Mouse (Mus musculus): Measurements from ENCODE around the gene Mlip.

DNA sequence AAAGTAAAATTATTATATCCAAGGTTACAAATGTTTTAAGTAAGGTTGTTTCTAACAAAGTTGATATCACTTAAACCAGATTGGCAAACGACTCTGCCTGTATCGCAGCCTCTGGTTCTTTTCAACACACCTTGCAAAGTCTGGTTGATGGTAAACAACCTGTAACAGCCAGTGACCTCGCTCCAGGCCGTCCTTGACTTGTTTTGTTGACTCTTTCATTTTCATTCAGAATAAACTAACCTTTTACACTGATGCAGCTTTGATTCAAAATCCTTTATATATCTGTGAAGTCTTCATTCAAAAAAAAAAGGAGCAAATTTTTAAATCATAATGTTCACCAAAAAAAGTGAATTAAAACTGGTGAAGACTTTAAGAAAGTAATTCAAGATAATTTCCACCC is 44.3 kb upstream of the Mlip start:
- TF ChIP-seq POLR2A (IDR thresholded peaks at IDR 0.05; ENCODE audit: insufficient read depth, low read depth, low read length) (no peak), CTCF (IDR thresholded peaks at IDR 0.05; ENCODE audit: insufficient read depth, low read depth, low read length) (no peak)

All from olfactory bulb, adult 2 months (tissue).